Mouse (Mus musculus) ES-E14 (cell line): ENCODE measurements around the gene Apobec3. TPM values are rescaled to one million over a fixed set of nuclear protein-coding genes. Genes with fewer than 3 reads are reported as not detected.

Experiments used
- DNase-seq: peaks from one replicate; pipeline ENCODE4 v3.0.0-alpha.2; 2013; ENCODE audit warnings: low read depth, low spot score
- H3K27ac ChIP-seq: 2 replicates; pipeline ENCODE4 v1.5.1; 2012; ENCODE audit warnings: low read depth, mild to moderate bottlenecking, low read length, moderate library complexity, mixed read lengths; ENCODE audit not compliant: poor library complexity, insufficient read depth, severe bottlenecking
- H3K36me3 ChIP-seq: 2 replicates; pipeline ENCODE4 v1.6.1; 2012; ENCODE audit warnings: mild to moderate bottlenecking, low read length, moderate library complexity, mixed read lengths; ENCODE audit not compliant: control insufficient read depth, poor library complexity, insufficient read depth, severe bottlenecking
- H3K4me1 ChIP-seq, 2 experiments: fragments of 150-350 bp in 1 of 2; sonication (generic) in 1 of 2; 2 replicates each; pipeline ENCODE4 v1.6.1; 2012; ENCODE audit warnings: low read length in 2 of 2, mild to moderate bottlenecking in 1 of 2, mixed read lengths in 1 of 2; ENCODE audit not compliant: control insufficient read depth in 2 of 2, insufficient read depth in 2 of 2, poor library complexity in 1 of 2
- H3K4me3 ChIP-seq, 2 experiments: fragments of 150-350 bp in 1 of 2; sonication (generic) in 1 of 2; 2 replicates each; pipeline ENCODE4 v1.5.1; 2012; ENCODE audit warnings: low read length in 2 of 2, low read depth in 1 of 2, mild to moderate bottlenecking in 1 of 2, mixed read lengths in 1 of 2; ENCODE audit not compliant: insufficient read depth in 1 of 2, poor library complexity in 1 of 2, severe bottlenecking in 1 of 2
- H3K9ac ChIP-seq: 2 replicates; pipeline ENCODE4 v1.6.1; 2012; ENCODE audit warnings: low read depth, mild to moderate bottlenecking, low read length, mixed read lengths; ENCODE audit not compliant: poor library complexity, insufficient read depth, severe bottlenecking
- H3K9me3 ChIP-seq: fragments of 150-350 bp; sonication (generic); 2 replicates; pipeline ENCODE4 v1.6.1; 2012; ENCODE audit warnings: low read depth, mild to moderate bottlenecking, low read length; ENCODE audit not compliant: control insufficient read depth, insufficient read depth
- CHD2 ChIP-seq: IDR thresholded peaks from 2 replicates; pipeline ENCODE4 v1.6.1; 2014; ENCODE audit warnings: mild to moderate bottlenecking, low read depth, low read length, inconsistent platforms
- HCFC1 ChIP-seq: IDR thresholded peaks from 2 replicates; pipeline ENCODE4 v1.6.1; 2012; ENCODE audit warnings: low read length, inconsistent platforms, borderline replicate concordance; ENCODE audit not compliant: insufficient read depth
- MAFK ChIP-seq: IDR thresholded peaks from 2 replicates; pipeline ENCODE4 v1.6.1; 2014; ENCODE audit warnings: mild to moderate bottlenecking, low read depth, low read length, inconsistent platforms; ENCODE audit not compliant: insufficient read depth
- ZC3H11A ChIP-seq: IDR thresholded peaks from 2 replicates; pipeline ENCODE4 v1.6.1; 2012; ENCODE audit warnings: low read depth, mild to moderate bottlenecking, inconsistent platforms, low read length, borderline replicate concordance
- ZNF384 ChIP-seq: IDR thresholded peaks from 2 replicates; pipeline ENCODE4 v1.6.1; 2012; ENCODE audit warnings: low read depth, low read length, inconsistent platforms
- in situ Hi-C, 2 experiments: fragments of 600-800 bp; cut with MboI; formaldehyde crosslinking; loops; one replicate each; pipeline ENCODE4 v1.15.1; 2025; ENCODE audit warnings: low sequenced_read_pairs in 2 of 2, inconsistent platforms in 1 of 2; ENCODE audit not compliant: unreplicated experiment in 2 of 2
- total RNA-seq: library from RNA; depleted of rRNA; stranded (reverse); fragments of 300-350 nt; gene quantifications from 2 replicates; pipeline ENCODE4 v1.2.3, GENCODE M21; 2012

The Apobec3 gene
- total RNA-seq, 1 experiment = 42.4 TPM

DNA sequence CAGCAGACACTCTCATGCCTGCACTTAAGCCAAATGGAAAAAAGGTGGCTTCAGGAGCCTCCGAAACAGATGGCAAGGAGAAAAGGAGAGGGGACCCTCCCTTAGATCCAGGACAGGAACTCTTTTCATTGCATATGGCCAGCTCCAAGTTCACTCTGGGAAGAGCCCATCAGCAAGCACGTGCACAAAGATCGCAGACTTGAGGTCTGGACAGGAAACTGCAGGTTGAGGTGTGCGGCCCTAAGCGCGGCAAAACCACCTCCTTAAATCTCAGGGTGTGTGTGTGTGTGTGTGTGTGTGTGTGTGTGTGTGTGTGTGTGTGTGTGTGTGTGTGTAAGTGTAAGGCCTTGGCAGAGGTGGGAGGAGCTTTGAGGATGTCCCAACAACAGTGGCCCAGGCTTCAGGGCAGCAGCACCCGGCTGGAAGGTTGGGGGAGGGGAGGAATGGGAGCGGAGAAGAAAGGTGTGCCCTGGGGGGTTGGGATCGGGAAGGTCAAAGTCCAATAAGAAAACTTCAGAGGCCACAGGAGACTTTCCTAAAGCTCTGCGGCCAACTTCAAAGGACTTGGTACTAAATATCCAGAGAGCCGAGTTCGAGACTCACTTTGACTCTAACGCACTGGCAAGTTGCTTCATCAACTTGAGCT lies 40.2 kb downstream of the Apobec3 start:
- peak overlapping the region; percentile 87 for H3K27ac ChIP-seq
- no peaks in the 10 kb centered on the region for H3K9me3 ChIP-seq
- H3K4me1 ChIP-seq = peaks cover 8 to 11% of the 10 kb centered on the region in 2 experiments
- peak overlapping the region; percentile 76 to 92 for H3K4me3 ChIP-seq
- H3K36me3 ChIP-seq = peaks cover 22% of the 10 kb centered on the region
- no peak for TF ChIP-seq MAFK
- TF ChIP-seq ZC3H11A = no peak
- H3K9ac ChIP-seq = peak overlapping the region; percentile 77
- in situ Hi-C loops = no loop called here
- peak; percentile 87 for DNase-seq

GRCm38 (mm10) chr15:79932323-79932987 lies 41.0 kb downstream of the Apobec3 start:
- Histone ChIP-seq H3K36me3 (peaks cover 19% of the 10 kb centered on the region), H3K4me3 (peak overlapping the region; percentile 76 to 92), H3K9me3 (no peaks in the 10 kb centered on the region), H3K27ac (peak overlapping the region; percentile 97), H3K4me1 (peaks cover 8 to 15% of the 10 kb centered on the region in 2 experiments), H3K9ac (peak overlapping the region; percentile 86)
- in situ Hi-C loops = no loop called here
- TF ChIP-seq HCFC1 = peak; percentile 15; the same call in 1 of the 2 replicates
- no peak for TF ChIP-seq MAFK
- peak; percentile 81 for DNase-seq

- Histone ChIP-seq H3K9ac (peak overlapping the region; percentile 86), H3K9me3 (no peaks in the 10 kb centered on the region), H3K4me1 (peaks cover 8 to 15% of the 10 kb centered on the region in 2 experiments), H3K36me3 (peaks cover 17% of the 10 kb centered on the region), H3K27ac (peak overlapping the region; percentile 97), H3K4me3 (peak overlapping the region; percentile 76 to 92)
- no peak for DNase-seq
- TF ChIP-seq ZNF384 (no peak), ZC3H11A (no peak), HCFC1 (no peak), CHD2 (no peak)
- in situ Hi-C loops = no loop called here
Measured at GRCm38 (mm10) chr15:79933052-79933669, 41.7 kb downstream of the Apobec3 start.

DNA sequence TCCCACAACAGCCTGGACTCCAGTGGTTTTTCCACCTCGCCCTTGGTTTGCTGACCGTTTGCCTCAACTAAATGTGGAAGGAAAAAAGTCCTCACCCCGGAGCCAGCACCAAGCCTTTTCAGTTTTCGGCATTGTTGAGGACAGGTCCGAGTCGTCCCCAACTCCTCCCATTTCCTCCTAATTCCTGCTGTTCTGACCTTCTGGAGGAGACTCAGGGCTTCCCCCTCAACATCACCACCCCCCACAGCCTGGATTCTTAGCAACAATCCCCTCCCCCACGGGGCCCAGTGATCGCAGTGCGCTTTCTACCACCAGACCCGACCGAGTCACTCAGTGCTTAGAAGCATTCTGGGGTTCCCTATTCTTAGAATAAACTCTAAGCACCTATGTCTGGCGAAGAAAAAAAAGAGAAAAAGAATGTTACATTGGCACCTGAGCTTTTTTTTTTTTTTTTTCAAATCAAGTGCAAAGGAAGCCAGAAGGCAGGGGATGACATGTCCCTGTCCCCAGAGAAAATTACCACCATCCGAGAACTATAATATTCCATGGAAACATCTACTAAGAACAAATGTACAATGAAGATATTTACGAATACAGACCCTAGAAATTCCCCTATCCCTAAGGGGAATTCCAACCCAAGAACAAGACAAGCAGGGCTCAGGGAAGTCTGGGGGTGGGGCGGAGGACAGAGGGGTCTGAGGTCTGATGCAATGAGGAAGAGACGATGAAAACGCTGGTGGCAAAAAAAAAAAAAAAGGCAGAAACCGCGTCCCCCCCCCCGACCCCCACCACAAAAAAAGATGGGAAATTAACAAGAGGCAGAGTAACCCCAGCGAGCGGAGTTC lies 42.4 kb downstream of the Apobec3 start:
- H3K27ac ChIP-seq = peak overlapping the region; percentile 97
- peaks cover 8 to 13% of the 10 kb centered on the region in 2 experiments for H3K4me1 ChIP-seq
- in situ Hi-C loops = no loop called here
- peak; percentile 86 for DNase-seq
- peak; percentile 85 for TF ChIP-seq ZNF384
- peak; percentile 69; the same call in 1 of the 2 replicates for TF ChIP-seq CHD2
- no peak for TF ChIP-seq ZC3H11A
- peak; percentile 53; the same call in 1 of the 2 replicates for TF ChIP-seq MAFK
- TF ChIP-seq HCFC1 = no peak
- H3K4me3 ChIP-seq = peak overlapping the region; percentile 76 to 92
- H3K9ac ChIP-seq = peak overlapping the region; percentile 86
- H3K36me3 ChIP-seq = peaks cover 15% of the 10 kb centered on the region
- H3K9me3 ChIP-seq = no peaks in the 10 kb centered on the region
